Mouse (Mus musculus): ENCODE measurements around the gene Olfr1042. TPM values are rescaled to one million over a fixed set of nuclear protein-coding genes. Genes with fewer than 3 reads are reported as not detected.
"Not testable (repeated sequence)": the region's sequence is repeated elsewhere in the genome, so short reads cannot be mapped to it uniquely, and the experiment has no call there.

Gene Olfr1042
- not detected in 2 replicates for polyA plus RNA-seq (2011; ENCODE audit: insufficient read depth, insufficient read length, low replicate concordance, missing spikeins)

DNA sequence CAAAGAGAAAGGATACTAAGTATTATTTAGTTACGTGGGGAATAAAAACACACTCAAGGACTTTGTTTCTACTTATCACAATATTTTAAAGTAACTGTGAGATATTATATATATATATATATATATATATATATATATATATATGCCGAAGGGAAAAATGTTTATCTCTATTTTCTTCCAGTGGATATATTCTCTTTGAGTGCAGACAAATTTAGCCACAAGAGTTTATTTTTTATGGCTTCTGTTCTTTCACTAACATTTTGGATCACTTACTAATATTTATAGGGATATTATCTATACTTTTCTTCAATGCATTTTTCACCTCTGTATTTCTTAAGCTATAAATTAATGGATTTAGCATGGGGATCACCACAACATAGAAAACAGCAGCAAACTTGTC, at the start of gene Olfr1042:
Gene Olfr1042, minus strand, starts transcription at position 101 of the 400 bp plus-strand sequence.
- no peak within 1 kb of the TSS for H3K4me3 ChIP-seq (replicated peaks; ENCODE audit: control insufficient read depth, low read depth, low read length)
- H3K27ac ChIP-seq (ENCODE audit: control insufficient read depth, insufficient read depth, low read depth, low read length, poor library complexity): no peak within 1 kb of the TSS
- TF ChIP-seq CTCF (IDR thresholded peaks at IDR 0.05; ENCODE audit: control insufficient read depth, insufficient read depth, low read length): no peak
- TF ChIP-seq POLR2A (IDR thresholded peaks at IDR 0.05; ENCODE audit: borderline replicate concordance, control insufficient read depth, low read depth, low read length): no peak
- WGBS: 86% methylated on average over 2 of the region's 2 CpGs
- no peaks in the 10 kb centered on the region for H3K4me1 ChIP-seq (ENCODE audit: control insufficient read depth, insufficient read depth, low read length)

DNA sequence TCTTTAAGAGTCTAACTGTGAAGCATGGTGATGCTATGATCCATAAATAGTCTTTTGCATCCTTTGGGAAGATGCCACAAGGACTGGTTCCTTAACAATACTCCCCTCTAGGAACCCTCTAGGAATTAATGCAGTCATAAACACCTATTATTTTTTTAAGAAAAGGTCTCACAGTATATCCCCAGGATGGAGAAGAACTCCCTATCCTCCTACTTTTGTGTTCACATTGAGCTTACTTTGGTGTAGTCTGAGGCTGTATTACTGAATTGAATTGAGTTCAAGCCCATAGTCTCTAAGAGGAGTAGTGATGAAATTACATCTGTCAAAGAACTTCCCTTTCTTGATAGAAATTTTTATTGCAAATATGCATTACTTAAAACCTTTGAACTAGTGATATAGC, 41.3 kb upstream of the Olfr1042 start, which contains the start of gene Olfr1045:
Gene Olfr1045, minus strand, starts transcription at position 101 of the 400 bp plus-strand sequence.
- Histone ChIP-seq H3K4me3 (replicated peaks; ENCODE audit: control insufficient read depth, low read depth, low read length) (no peak within 1 kb of the TSS), H3K4me1 (ENCODE audit: control insufficient read depth, insufficient read depth, low read length) (no peaks in the 10 kb centered on the region), H3K27ac (ENCODE audit: control insufficient read depth, insufficient read depth, low read depth, low read length, poor library complexity) (no peak within 1 kb of the TSS)
- TF ChIP-seq POLR2A (IDR thresholded peaks at IDR 0.05; ENCODE audit: borderline replicate concordance, control insufficient read depth, low read depth, low read length): no peak
- TF ChIP-seq CTCF (IDR thresholded peaks at IDR 0.05; ENCODE audit: control insufficient read depth, insufficient read depth, low read length): no peak

GRCm38 (mm10) chr2:86195863-86196262, 34.2 kb upstream of the Olfr1042 start:
- WGBS: 40% methylated on average over 1 of the region's 1 CpGs
- H3K27ac ChIP-seq (ENCODE audit: control insufficient read depth, insufficient read depth, low read depth, low read length, poor library complexity): no peak overlapping the region
- no peak overlapping the region for H3K4me3 ChIP-seq (replicated peaks; ENCODE audit: control insufficient read depth, low read depth, low read length)
- TF ChIP-seq POLR2A (IDR thresholded peaks at IDR 0.05; ENCODE audit: borderline replicate concordance, control insufficient read depth, low read depth, low read length): no peak
- TF ChIP-seq CTCF (IDR thresholded peaks at IDR 0.05; ENCODE audit: control insufficient read depth, insufficient read depth, low read length): no peak
- H3K4me1 ChIP-seq (ENCODE audit: control insufficient read depth, insufficient read depth, low read length): no peaks in the 10 kb centered on the region

DNA sequence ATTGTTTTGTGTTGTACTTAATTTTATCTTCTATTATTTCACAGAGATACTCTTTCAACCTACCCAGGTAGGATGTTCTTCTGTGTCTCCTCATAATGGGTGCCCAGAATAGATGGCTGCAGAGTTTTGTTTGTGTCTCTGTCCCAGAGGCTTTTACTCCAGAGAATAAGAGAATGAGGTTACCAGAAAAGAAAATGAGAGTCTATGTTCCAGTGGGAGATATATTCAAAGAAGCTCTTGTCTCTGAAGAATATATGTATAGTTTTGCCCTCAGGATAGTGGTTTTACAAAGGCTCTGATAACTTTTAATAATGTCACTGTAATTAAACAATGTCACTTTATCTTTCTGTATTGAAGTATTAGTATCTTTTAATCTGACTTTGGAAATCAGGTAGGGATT, 23.9 kb upstream of the Olfr1042 start, which contains the start of gene Olfr52:
Gene Olfr52, minus strand, starts transcription at position 101 of the 400 bp plus-strand sequence.
- Histone ChIP-seq H3K4me1 (ENCODE audit: control insufficient read depth, insufficient read depth, low read length) (no peaks in the 10 kb centered on the region), H3K27ac (ENCODE audit: control insufficient read depth, insufficient read depth, low read depth, low read length, poor library complexity) (no peak within 1 kb of the TSS), H3K4me3 (replicated peaks; ENCODE audit: control insufficient read depth, low read depth, low read length) (no peak within 1 kb of the TSS)
- no peak for TF ChIP-seq CTCF (IDR thresholded peaks at IDR 0.05; ENCODE audit: control insufficient read depth, insufficient read depth, low read length)
- no peak for TF ChIP-seq POLR2A (IDR thresholded peaks at IDR 0.05; ENCODE audit: borderline replicate concordance, control insufficient read depth, low read depth, low read length)

- WGBS: 86% methylated on average over 3 of the region's 3 CpGs
- TF ChIP-seq POLR2A (IDR thresholded peaks at IDR 0.05; ENCODE audit: borderline replicate concordance, control insufficient read depth, low read depth, low read length) (no peak), CTCF (IDR thresholded peaks at IDR 0.05; ENCODE audit: control insufficient read depth, insufficient read depth, low read length) (no peak)
- no peak overlapping the region for H3K27ac ChIP-seq (ENCODE audit: control insufficient read depth, insufficient read depth, low read depth, low read length, poor library complexity)
- no peak overlapping the region for H3K4me3 ChIP-seq (replicated peaks; ENCODE audit: control insufficient read depth, low read depth, low read length)
- H3K4me1 ChIP-seq (ENCODE audit: control insufficient read depth, insufficient read depth, low read length): no peaks in the 10 kb centered on the region
These were observed 18.3 kb upstream of the Olfr1042 start for GRCm38 (mm10) chr2:86179950-86180349.

DNA sequence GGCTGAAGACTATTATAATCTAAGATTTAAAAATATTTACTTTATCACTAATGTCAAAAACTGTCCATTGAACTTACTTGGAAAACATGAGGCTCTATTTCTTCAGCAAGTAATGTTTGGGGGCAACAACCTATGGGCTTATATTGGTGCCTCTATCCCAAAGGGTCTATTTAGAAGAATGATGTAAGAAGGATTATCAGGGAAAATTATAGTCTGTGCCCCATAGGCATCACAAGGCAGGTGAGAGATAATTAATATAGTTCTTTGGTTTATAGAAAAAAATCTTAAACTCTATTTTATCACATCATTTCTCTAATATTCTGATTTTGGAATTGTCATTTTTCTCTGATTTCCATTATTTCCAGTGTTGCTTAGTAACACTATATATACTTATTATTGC, 16.1 kb upstream of the Olfr1042 start, which contains the start of gene Olfr1044:
Gene Olfr1044, minus strand, starts transcription at position 101 of the 400 bp plus-strand sequence.
- Histone ChIP-seq H3K4me1 (ENCODE audit: control insufficient read depth, insufficient read depth, low read length) (no peaks in the 10 kb centered on the region), H3K4me3 (replicated peaks; ENCODE audit: control insufficient read depth, low read depth, low read length) (no peak within 1 kb of the TSS), H3K27ac (ENCODE audit: control insufficient read depth, insufficient read depth, low read depth, low read length, poor library complexity) (no peak within 1 kb of the TSS)
- TF ChIP-seq CTCF (IDR thresholded peaks at IDR 0.05; ENCODE audit: control insufficient read depth, insufficient read depth, low read length) (no peak), POLR2A (IDR thresholded peaks at IDR 0.05; ENCODE audit: borderline replicate concordance, control insufficient read depth, low read depth, low read length) (no peak)

GRCm38 (mm10) chr2:86175422-86175821, 13.8 kb upstream of the Olfr1042 start:
- 38% methylated on average over 7 of the region's 7 CpGs for WGBS
- H3K27ac ChIP-seq (ENCODE audit: control insufficient read depth, insufficient read depth, low read depth, low read length, poor library complexity); H3K4me1 ChIP-seq (ENCODE audit: control insufficient read depth, insufficient read depth, low read length); H3K4me3 ChIP-seq (replicated peaks; ENCODE audit: control insufficient read depth, low read depth, low read length): not testable (repeated sequence)

DNA sequence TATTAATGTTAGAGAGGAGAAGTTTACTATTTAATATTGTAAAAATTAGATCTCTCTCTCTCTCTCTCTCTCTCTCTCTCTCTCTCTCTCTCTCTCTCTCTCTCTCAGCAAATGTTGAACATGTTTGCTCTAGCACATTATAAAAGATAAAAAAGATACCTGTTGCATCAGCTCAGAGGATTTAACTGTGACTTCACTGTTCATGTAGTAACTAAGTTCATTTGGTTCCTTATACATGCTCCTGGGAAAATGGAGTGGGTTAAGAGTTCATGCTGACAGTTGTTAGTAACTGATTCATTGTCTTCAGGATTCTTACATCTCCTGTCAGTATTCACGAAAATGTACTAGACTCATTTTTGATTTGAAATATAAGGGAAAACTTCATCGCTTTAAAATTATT, 5.8 kb upstream of the Olfr1042 start, which contains the start of gene Olfr1043:
Gene Olfr1043, minus strand, starts transcription at position 101 of the 400 bp plus-strand sequence.
- Histone ChIP-seq H3K4me1 (ENCODE audit: control insufficient read depth, insufficient read depth, low read length) (no peaks in the 10 kb centered on the region), H3K27ac (ENCODE audit: control insufficient read depth, insufficient read depth, low read depth, low read length, poor library complexity) (no peak within 1 kb of the TSS), H3K4me3 (replicated peaks; ENCODE audit: control insufficient read depth, low read depth, low read length) (no peak within 1 kb of the TSS)
- WGBS: 84% methylated on average over 2 of the region's 2 CpGs
- TF ChIP-seq POLR2A (IDR thresholded peaks at IDR 0.05; ENCODE audit: borderline replicate concordance, control insufficient read depth, low read depth, low read length) (no peak), CTCF (IDR thresholded peaks at IDR 0.05; ENCODE audit: control insufficient read depth, insufficient read depth, low read length) (no peak)

- 67% methylated on average over 1 of the region's 1 CpGs for WGBS
- Histone ChIP-seq H3K27ac (ENCODE audit: control insufficient read depth, insufficient read depth, low read depth, low read length, poor library complexity) (no peak within 1 kb of the TSS), H3K4me3 (replicated peaks; ENCODE audit: control insufficient read depth, low read depth, low read length) (no peak within 1 kb of the TSS), H3K4me1 (ENCODE audit: control insufficient read depth, insufficient read depth, low read length) (no peaks in the 10 kb centered on the region)
- no peak for TF ChIP-seq POLR2A (IDR thresholded peaks at IDR 0.05; ENCODE audit: borderline replicate concordance, control insufficient read depth, low read depth, low read length)
- TF ChIP-seq CTCF (IDR thresholded peaks at IDR 0.05; ENCODE audit: control insufficient read depth, insufficient read depth, low read length): no peak
These were observed 15.0 kb downstream of the Olfr1042 start, which contains the start of gene Olfr1040 for GRCm38 (mm10) chr2:86146632-86147031. Gene Olfr1040, minus strand, starts transcription at chr2:86146732.
